Mouse (Mus musculus) heart, adult 8-10 months (tissue): ENCODE results near the gene Sept9. TPM values are rescaled to one million over a fixed set of nuclear protein-coding genes. Genes with fewer than 3 reads are reported as not detected.

Experiments used
- DNase-seq: peaks from one replicate; pipeline ENCODE4 v3.0.0; 2022; ENCODE audit warnings: low spot score
- total RNA-seq, 4 experiments: library from RNA; stranded (reverse); gene quantifications; 2 replicates each; pipeline ENCODE4 v1.2.4; 2022

The Sept9 gene
- 10 to 100 TPM; 26.5 to 38.8 (median 31.0) TPM for total RNA-seq

DNA sequence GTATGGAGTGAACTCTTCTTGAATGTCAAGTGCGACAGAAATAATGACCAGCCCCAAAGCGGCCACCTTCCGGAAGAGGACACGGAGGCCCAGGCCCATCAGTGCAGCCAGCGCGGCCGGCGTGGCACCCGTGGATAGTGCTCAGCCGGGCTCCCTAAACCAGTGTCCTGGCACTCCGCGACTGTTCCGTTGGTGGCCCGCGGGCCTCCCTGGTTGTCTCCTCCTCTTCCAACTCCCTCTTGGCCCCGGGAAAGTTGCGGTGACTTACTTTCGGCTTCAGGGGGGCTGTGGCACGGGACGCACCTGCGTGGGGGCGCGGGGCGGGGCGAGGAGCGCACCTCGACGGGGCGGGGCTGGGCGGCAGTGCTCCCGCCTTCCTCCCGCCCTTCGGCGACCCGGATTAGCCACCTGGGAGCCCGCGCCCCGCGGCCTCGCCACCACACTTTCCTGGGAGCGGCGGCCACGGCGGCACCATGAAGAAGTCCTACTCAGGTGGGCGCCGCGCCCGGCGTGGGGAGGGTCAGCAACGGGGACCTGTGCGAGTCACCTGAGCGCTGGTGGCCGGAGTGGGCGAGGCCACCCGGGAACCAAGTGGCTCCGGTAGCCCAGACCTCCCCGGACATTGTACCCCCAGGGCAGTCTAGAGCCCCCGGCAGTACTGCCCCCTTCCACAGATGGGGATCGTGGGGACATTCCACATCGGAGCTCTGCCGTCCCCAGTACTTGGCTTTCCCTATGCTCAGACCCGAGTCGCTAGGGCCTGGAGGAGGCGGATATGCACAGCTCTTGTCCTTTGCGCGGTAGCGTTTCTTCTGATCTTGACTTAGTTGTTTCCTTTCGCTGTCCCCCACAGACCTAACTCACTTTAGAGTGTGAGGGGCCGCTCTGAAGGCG, at the start of gene Sept9:
Sept9 (plus strand) TSS at position 380 of the 894 bp plus-strand sequence.
- no peak for DNase-seq

DNA sequence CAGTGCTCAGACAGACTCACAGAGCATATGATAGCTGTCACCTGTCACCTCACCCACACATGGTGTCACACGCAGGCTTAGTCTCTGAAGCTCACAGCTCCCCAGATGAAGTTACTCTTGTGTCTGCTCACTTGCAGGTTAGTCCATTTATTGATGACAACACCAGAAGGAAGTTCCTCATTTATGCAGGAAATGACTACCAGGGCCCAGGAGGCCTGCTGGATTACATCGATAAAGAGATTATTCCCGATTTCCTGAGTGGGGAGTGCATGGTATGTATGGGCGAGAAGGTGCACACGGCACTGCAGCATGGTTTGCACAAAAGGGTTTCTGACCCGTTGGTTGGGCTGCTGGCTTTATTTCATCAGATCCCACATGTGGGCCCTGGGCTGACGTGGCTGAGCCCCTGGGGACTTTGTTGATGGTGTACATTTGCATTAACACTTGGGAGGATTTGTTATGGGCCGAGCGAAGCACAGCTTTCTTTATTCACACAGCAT, 48.9 kb upstream of the Sept9 start:
- DNase-seq = no peak

- DNase-seq = no peak
Measured at GRCm38 (mm10) chr11:117151461-117151860, 48.0 kb upstream of the Sept9 start.

DNA sequence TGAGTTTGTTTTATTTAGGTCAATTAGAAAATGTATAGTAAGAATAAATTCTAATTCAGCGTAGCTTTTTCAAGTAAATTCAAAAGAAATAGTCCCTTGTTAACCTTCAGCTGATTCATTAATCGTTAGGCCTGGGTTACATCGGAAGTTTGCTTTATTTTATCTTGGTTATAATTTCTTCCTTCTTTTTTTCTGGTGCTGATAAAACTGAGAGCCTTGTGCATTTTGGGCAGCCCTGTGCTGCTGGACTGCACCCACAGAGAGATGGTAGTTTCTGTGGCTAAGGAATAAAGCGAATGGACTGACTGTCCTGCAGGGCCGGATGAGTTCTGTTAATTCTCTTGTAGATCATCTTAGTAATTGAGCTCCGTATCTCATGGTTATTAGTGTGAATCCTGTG, 46.9 kb upstream of the Sept9 start:
- no peak for DNase-seq

GRCm38 (mm10) chr11:117153553-117153952, 45.9 kb upstream of the Sept9 start:
- DNase-seq = no peak

DNA sequence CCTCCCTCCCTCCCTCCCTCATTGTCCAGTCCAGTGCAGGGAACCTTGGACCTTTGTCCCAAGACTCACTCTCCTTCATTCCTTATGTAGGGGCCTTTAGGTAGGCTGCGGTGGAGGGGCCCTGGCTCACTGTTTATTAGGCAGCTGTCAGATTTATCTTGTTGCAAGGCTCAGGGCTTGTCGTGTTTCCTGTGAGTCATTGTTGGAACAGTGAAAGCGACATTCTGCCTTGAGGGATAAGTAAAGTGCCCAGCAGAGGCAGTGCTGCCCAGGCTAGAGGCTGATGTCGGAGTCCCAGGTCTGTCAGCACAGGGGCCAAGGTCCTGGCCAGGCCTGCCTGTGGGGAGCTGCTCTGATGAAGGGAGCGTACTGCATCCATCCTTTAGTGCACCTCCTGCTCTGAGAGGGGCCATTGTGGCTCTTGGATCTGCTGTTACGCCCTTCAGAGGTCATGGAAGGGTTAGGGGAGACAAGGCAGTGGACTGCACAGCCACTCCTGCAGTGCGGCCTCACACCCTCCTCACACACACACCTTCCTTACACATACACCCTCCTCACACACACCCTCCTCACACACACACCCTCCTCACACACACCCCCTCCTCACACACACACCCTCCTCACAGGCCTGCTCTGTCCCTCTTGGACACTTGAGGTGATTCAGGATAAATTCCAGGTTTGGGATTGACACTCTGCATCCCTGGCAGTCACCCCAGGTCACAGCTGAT, 45.2 kb upstream of the Sept9 start:
- DNase-seq = no peak

- no peak for DNase-seq
Measured at GRCm38 (mm10) chr11:117156725-117157124, 42.7 kb upstream of the Sept9 start.

DNA sequence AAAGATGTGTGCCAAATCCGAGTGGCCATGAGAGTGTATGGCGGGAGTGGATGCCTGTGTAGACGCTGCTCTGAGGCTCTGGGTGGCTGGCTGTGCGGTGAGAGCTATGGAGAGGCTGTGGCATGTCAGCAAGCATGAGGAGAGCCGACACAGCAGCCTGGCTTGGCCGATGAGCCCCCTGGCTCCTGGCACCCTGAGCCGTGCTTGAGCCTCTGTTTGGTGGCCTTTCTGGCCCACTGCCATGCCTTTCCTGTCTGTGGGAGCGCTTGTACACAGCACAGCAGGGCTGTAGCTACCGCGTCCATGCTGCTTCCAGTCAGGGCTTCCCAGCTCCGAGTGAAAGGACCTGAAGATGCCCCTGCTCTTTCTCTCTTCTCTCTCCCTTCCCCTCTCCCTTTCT, 41.1 kb upstream of the Sept9 start:
- no peak for DNase-seq

GRCm38 (mm10) chr11:117159257-117159945, 40.1 kb upstream of the Sept9 start:
- no peak for DNase-seq

DNA sequence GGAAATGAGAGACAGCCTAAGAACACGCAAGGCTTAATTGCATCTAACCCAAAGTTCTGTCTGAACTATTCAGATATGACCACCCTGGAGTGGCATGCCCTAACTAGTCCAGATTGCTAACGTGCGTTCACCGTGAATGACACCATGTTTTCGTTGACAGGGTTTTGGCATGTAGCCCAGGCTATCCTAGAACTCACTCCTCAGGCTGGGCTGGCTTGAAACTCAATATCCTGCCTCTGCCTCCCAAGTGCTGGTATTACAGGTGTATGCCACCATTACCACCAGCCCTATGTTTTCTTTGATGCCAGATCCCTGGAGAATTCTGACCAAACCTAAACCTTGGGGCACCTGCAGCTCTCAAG, 39.5 kb upstream of the Sept9 start:
- no peak for DNase-seq

DNA sequence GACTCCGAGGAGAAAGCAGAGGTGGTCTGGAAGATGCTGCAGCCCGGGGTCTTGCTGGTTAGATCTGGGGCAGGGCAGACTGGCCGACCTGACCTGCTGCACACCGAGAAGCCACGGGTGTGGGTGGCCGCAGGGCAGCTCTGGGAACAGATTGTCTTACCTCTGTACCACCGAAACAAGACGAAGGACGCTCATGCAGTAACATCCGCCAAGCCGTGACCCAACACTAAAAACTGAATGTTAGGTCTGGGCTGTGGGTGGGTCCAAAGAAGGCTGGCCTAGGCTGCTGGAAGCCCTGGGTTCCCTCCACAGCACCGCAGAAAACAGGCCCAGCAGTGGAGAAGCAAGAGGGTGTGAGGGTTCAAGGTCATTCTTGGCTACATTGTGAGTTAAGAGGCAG, 38.7 kb upstream of the Sept9 start:
- no peak for DNase-seq

DNA sequence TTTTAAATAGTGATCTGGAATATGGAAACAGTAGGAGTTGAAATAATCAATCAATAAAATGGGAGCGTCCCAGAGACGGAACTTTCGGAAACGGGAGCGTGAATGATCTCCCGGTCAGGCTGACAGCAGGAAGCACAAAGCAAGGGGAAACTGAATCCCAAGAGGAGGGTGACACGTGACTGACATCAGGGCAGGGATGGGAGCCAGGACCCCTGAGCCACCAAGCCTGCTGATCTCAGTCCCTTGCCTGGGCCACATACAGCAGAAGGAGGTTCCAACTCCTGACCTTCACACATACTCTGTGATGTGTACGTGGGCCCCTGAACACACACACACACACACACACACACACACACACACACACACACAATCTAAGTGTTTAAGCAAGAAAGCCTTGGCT, 37.9 kb upstream of the Sept9 start:
- no peak for DNase-seq

GRCm38 (mm10) chr11:117163098-117163497, 36.4 kb upstream of the Sept9 start:
- no peak for DNase-seq

GRCm38 (mm10) chr11:117163771-117164170, 35.7 kb upstream of the Sept9 start:
- DNase-seq = no peak

- DNase-seq = no peak
Measured at GRCm38 (mm10) chr11:117168278-117169087, 31.0 kb upstream of the Sept9 start.

GRCm38 (mm10) chr11:117169088-117169635, 30.3 kb upstream of the Sept9 start:
- DNase-seq = no peak

DNA sequence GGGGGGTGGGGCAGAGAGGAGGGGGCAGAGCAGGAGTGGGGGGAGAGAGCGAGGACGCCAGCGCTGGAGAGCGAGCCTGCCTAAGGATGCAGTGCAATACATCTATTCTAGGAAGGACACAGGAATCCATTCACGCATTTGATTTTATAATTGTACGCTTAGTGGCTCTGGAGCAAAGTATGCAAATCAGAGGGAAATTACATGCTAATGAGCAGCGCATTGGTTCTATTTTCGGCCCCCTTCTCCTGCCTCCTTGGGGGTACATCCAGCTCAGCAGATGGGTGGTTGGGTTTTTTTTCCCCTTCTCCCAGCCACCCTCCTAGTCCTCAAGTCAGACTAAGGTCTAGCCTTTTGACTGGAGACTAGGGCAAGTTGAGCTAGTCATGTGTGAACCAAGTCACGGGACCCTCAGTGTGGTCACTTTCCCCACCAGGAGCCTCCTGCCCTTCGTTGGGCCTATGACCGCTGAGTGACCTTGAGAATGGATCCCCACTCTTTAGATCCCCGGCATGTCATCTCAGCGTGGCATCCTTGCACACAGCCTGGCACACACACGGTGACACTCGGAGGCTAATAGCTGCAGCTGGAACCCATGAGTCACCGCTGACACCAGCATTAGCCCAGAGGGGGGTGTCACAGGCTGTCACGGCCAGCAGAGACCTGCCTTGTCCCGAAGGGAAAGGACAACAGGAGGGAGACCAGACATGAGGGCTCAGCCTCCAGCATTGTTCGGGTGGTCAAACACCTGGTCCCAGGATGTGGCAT, 29.5 kb upstream of the Sept9 start:
- DNase-seq = no peak

DNA sequence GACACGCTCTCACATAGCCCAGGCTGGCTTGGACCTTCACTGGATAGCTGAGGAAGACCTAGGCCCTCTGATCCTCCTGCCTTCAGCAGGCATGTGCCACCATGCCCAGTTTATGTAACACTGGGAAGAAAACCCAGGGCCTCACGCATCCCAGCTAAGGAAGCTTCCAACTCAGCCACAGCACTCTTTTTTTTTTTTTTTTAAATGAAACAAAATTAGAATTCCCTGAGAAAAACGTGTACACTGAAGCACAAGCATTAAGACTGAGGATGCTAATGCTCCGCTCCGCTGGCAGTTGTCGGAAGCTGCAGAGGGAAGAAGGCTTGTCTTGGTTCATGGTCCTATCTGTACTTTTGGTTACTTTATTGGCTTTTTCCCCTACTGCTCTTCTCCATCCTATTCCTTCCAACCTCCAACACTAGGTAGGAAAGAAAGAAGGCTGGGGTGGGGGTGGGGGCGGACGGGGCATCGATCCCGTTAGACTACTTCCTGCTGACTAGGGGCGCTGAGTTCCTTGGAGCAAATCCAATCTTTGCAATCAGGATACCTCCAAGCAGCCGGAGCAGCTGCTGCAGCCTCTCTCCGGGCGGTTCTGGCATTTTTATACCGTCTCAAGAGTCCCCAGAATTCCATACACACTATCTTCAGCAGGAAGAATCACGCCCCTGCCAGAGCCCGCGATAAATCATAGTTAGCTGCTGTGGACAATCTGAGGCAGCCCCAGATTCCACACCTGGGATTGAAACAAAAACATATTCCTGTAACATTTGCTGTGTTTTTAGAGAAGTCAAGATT, 25.2 kb upstream of the Sept9 start:
- no peak for DNase-seq

- DNase-seq = peak; percentile 39
Measured at GRCm38 (mm10) chr11:117174924-117175323, 24.5 kb upstream of the Sept9 start.
